Comparison of ENCODE assay signal across 9 mouse cellular contexts in genomic region chr4:48584421-48585240, GRCm38 (mm10). TPM values are rescaled to one million over a fixed set of nuclear protein-coding genes. Genes with fewer than 3 reads are reported as not detected.
A peak's percentile ranks its signal among the peaks of the same experiment; 100 is the strongest.
DNase-seq lines count a peak whose midpoint lies in the region; ATAC-seq lines count a peak whose summit lies in the region.
"Had no signal": no experiment of that assay in that cellular context is flagged by ENCODE, and none has a peak within 500 bp of the region (broad histone marks: within the 10 kb centered on the region; RNA-seq: fewer than 3 reads in every experiment).

TSS of gene Tmeff1 (plus strand) at chr4:48585174.

- no peaks in the 10 kb centered on the region for H3K36me3 ChIP-seq in erythroblast, embryonic 14.5 days (ENCODE audit: control insufficient read depth)
- H3K36me3 ChIP-seq in forebrain, embryonic 16.5 days (ENCODE audit: control insufficient read depth, insufficient read depth), result peaks cover 4% of the 10 kb centered on the region; the same call in 1 of the 2 replicates
- H3K36me3 ChIP-seq in intestine, embryonic 16.5 days (ENCODE audit: control insufficient read depth, insufficient read depth, low read length), result 0 out of 2 replicates have a peak, but pooled peaks cover 4% of the 10 kb centered on the region
- H3K36me3 ChIP-seq in neural tube, embryonic 11.5 days (ENCODE audit: control insufficient read depth, insufficient read depth, low read length), result no peaks in the 10 kb centered on the region

- H3K27me3 ChIP-seq in erythroblast, embryonic 14.5 days (ENCODE audit: control insufficient read depth), result peaks cover 32% of the 10 kb centered on the region
- no peaks in the 10 kb centered on the region for H3K27me3 ChIP-seq in forebrain, embryonic 16.5 days (replicated peaks; ENCODE audit: control insufficient read depth, insufficient read depth, low read length)
- H3K27me3 ChIP-seq in intestine, embryonic 16.5 days (replicated peaks; ENCODE audit: control insufficient read depth, insufficient read depth, low read length), result no peaks in the 10 kb centered on the region
- no peaks in the 10 kb centered on the region for H3K27me3 ChIP-seq in neural tube, embryonic 11.5 days (ENCODE audit: control insufficient read depth, insufficient read depth, low read length)

- H3K9ac ChIP-seq in forebrain, embryonic 16.5 days (replicated peaks; ENCODE audit: low read depth, low read length), result peak within 1 kb of the TSS; percentile 100
- H3K9ac ChIP-seq in intestine, embryonic 16.5 days (ENCODE audit: low read depth, low read length), result peak within 1 kb of the TSS; percentile 94
- H3K9ac ChIP-seq in neural tube, embryonic 11.5 days (ENCODE audit: low read length), result peak within 1 kb of the TSS; percentile 99

- H3K27ac ChIP-seq in forebrain, embryonic 16.5 days (ENCODE audit: low read length), result peak within 1 kb of the TSS; percentile 96
- peak within 1 kb of the TSS; percentile 80 for H3K27ac ChIP-seq in intestine, embryonic 16.5 days (ENCODE audit: low read length)
- H3K27ac ChIP-seq in neural tube, embryonic 11.5 days (ENCODE audit: low read depth, low read length), result peak within 1 kb of the TSS; percentile 98
- H3K27ac ChIP-seq: macrophage had no signal

- peak within 1 kb of the TSS; percentile 48 for H3K4me3 ChIP-seq in erythroblast, embryonic 14.5 days (replicated peaks)
- peak within 1 kb of the TSS; percentile 98 for H3K4me3 ChIP-seq in forebrain, embryonic 16.5 days (replicated peaks; ENCODE audit: low read length)
- peak within 1 kb of the TSS; percentile 88 for H3K4me3 ChIP-seq in intestine, embryonic 16.5 days (ENCODE audit: low read length)
- H3K4me3 ChIP-seq in neural tube, embryonic 11.5 days (ENCODE audit: low read depth, low read length), result peak within 1 kb of the TSS; percentile 96

- no peak for ATAC-seq in erythroblast, adult 5-6 weeks (replicated peaks; ENCODE audit: low FRiP score, poor library complexity, severe bottlenecking)
- ATAC-seq in forebrain, embryonic 16.5 days, result peak; percentile 83
- peak; percentile 70 for ATAC-seq in intestine, embryonic 16.5 days
- peak; percentile 88 for ATAC-seq in neural tube, embryonic 11.5 days (ENCODE audit: insufficient read depth, low FRiP score, low TSS enrichment)
- no peak for ATAC-seq in megakaryocyte-erythroid progenitor cell, adult 5-6 weeks (replicated peaks; ENCODE audit: low FRiP score, low TSS enrichment, poor library complexity, severe bottlenecking)

- H3K4me2 ChIP-seq in forebrain, embryonic 16.5 days (ENCODE audit: low read length), result peak within 1 kb of the TSS; percentile 93
- H3K4me2 ChIP-seq in intestine, embryonic 16.5 days (ENCODE audit: low read depth, low read length), result peak within 1 kb of the TSS; percentile 84
- peak within 1 kb of the TSS; percentile 61 for H3K4me2 ChIP-seq in neural tube, embryonic 11.5 days (ENCODE audit: low read depth)

- peaks cover 2% of the 10 kb centered on the region for H3K9me3 ChIP-seq in erythroblast, embryonic 14.5 days (ENCODE audit: control insufficient read depth, low read length)
- H3K9me3 ChIP-seq in forebrain, embryonic 16.5 days (ENCODE audit: control insufficient read depth, low read length), result peaks cover 3% of the 10 kb centered on the region
- H3K9me3 ChIP-seq in intestine, embryonic 16.5 days (ENCODE audit: control insufficient read depth, low read length), result no peaks in the 10 kb centered on the region
- no peaks in the 10 kb centered on the region for H3K9me3 ChIP-seq in neural tube, embryonic 11.5 days (ENCODE audit: control insufficient read depth, low read length)

- no peaks in the 10 kb centered on the region for H3K4me1 ChIP-seq in erythroblast, embryonic 14.5 days (ENCODE audit: control insufficient read depth)
- H3K4me1 ChIP-seq in forebrain, embryonic 16.5 days (replicated peaks; ENCODE audit: control insufficient read depth, insufficient read depth, low read length), result peaks cover 20% of the 10 kb centered on the region
- H3K4me1 ChIP-seq in intestine, embryonic 16.5 days (ENCODE audit: control insufficient read depth, insufficient read depth, low read length), result peaks cover 4% of the 10 kb centered on the region
- no peaks in the 10 kb centered on the region for H3K4me1 ChIP-seq in neural tube, embryonic 11.5 days (ENCODE audit: control insufficient read depth, insufficient read depth, low read length)

- DNase-seq in adrenal gland, adult 18-20 months (ENCODE audit: low spot score in 2 of 2), result peak; percentile 34 to 44
- peak; percentile 45 for DNase-seq in liver
- peak; percentile 88 for DNase-seq in neural tube, embryonic 11.5 days (ENCODE audit: low spot score)

- WGBS in forebrain, embryonic 16.5 days, result 1% methylated on average over 53 of the region's 64 CpGs
- WGBS in intestine, embryonic 16.5 days, result 1% methylated on average over 47 of the region's 64 CpGs
- under 1% methylated on average over 33 of the region's 64 CpGs for WGBS in neural tube, embryonic 11.5 days

RNA-seq across cellular contexts. Expression of gene Tmeff1, which starts in this region (rescaled TPM):
- 0.05 TPM in 1 of 2 replicates, not detected in the other for polyA plus RNA-seq in erythroblast, embryonic 14.5 days (2012)
- not detected in 2 replicates for total RNA-seq in erythroblast, adult 5-6 weeks (2015; ENCODE audit: low replicate concordance)
- total RNA-seq in erythroblast, adult 5-6 weeks (2017; ENCODE audit: low replicate concordance), result not detected in 2 replicates
- 10 to 100 TPM in 1 of 2 experiments, 1 to 10 TPM in 1; 9.2 to 12.7 TPM for total RNA-seq in adrenal gland, adult 18-20 months (2021)
- 205 and 213 TPM in 2 replicates for polyA plus RNA-seq in forebrain, embryonic 16.5 days (2015; fragmentation: Nextera tagmentation; extraction: Ambion mirVana)
- 5.0 and 5.2 TPM in 2 replicates for polyA plus RNA-seq in intestine, embryonic 16.5 days (2015; fragmentation: Nextera tagmentation; extraction: Ambion mirVana)
- polyA plus RNA-seq in neural tube, embryonic 11.5 days (2014; fragmentation: Nextera tagmentation; extraction: Ambion mirVana), result 252 and 261 TPM in 2 replicates
- total RNA-seq in megakaryocyte-erythroid progenitor cell, adult 5-6 weeks (2014; fragmentation: Nextera tagmentation), result not detected in 2 replicates
- total RNA-seq in megakaryocyte-erythroid progenitor cell, adult 5-6 weeks (2017), result 0.95 TPM in 1 of 2 replicates, not detected in the other
- polyA plus RNA-seq: macrophage had no signal

Comparison
In these comparisons a context has a peak if more than half of its experiments do, and no peak if none do; other contexts are left out.
1. RNA of gene Tmeff1 (total RNA-seq): 9.2 to 12.7 TPM in adrenal gland, adult 18-20 months; not detected in erythroblast, adult 5-6 weeks and 0.95 TPM in megakaryocyte-erythroid progenitor cell, adult 5-6 weeks; every median in the first group is over 4 times any median in the second.
2. RNA of gene Tmeff1 (polyA plus RNA-seq): 252 to 261 TPM in neural tube, embryonic 11.5 days and 205 to 213 TPM in forebrain, embryonic 16.5 days; 5.0 to 5.2 TPM in intestine, embryonic 16.5 days and 0.05 TPM in erythroblast, embryonic 14.5 days; every median in the first group is over 10 times any median in the second.
3. H3K4me3 ChIP-seq: peak in every context shown above with its lines; median percentile 98 in forebrain, embryonic 16.5 days; 96 in neural tube, embryonic 11.5 days; 88 in intestine, embryonic 16.5 days; 48 in erythroblast, embryonic 14.5 days.
4. ATAC-seq: peak in forebrain, embryonic 16.5 days (single experiment), intestine, embryonic 16.5 days (single experiment) and neural tube, embryonic 11.5 days (single experiment); none in erythroblast, adult 5-6 weeks (single experiment) and megakaryocyte-erythroid progenitor cell, adult 5-6 weeks (single experiment).
5. Peak in every context shown above with its lines, with median percentiles within 50 percentile points of each other: DNase-seq, H3K27ac ChIP-seq, H3K4me2 ChIP-seq and H3K9ac ChIP-seq.